Mouse (Mus musculus) stomach, embryonic 14.5 days (tissue): ENCODE measurements around the gene Pds5b. TPM values are rescaled to one million over a fixed set of nuclear protein-coding genes. Genes with fewer than 3 reads are reported as not detected.

Experiments used
- ATAC-seq: fragments of 200-750 bp; cut with Nextera tagmentation; 2 replicates; pipeline ENCODE4 v1.8.0; 2017; ENCODE audit warnings: low read depth, moderate TSS enrichment; ENCODE audit not compliant: insufficient number of reproducible peaks, insufficient read depth, low FRiP score
- H3K27ac ChIP-seq: fragments of 300-500 bp; sonication (generic); 2 replicates; pipeline ENCODE4 v1.5.1; 2014; ENCODE audit warnings: mild to moderate bottlenecking, low read length, moderate library complexity, mixed read lengths
- H3K27me3 ChIP-seq: fragments of 300-500 bp; sonication (generic); 2 replicates; pipeline ENCODE4 v1.6.1; 2014; ENCODE audit warnings: low read length, control low read depth, mixed read lengths; ENCODE audit not compliant: control insufficient read depth, insufficient read depth
- H3K36me3 ChIP-seq: fragments of 300-500 bp; sonication (generic); 2 replicates; pipeline ENCODE4 v1.6.1; 2014; ENCODE audit warnings: mild to moderate bottlenecking, control low read depth, low read length, moderate library complexity, mixed read lengths; ENCODE audit not compliant: control insufficient read depth, insufficient read depth
- H3K4me1 ChIP-seq: fragments of 300-500 bp; sonication (generic); 2 replicates; pipeline ENCODE4 v1.6.1; 2014; ENCODE audit warnings: low read length, control low read depth, mixed read lengths; ENCODE audit not compliant: control insufficient read depth, insufficient read depth
- H3K4me2 ChIP-seq: fragments of 300-500 bp; sonication (generic); replicated peaks from 2 replicates; pipeline ENCODE4 v1.6.1; 2014; ENCODE audit warnings: low read depth, low read length, control low read depth
- H3K4me3 ChIP-seq: fragments of 300-500 bp; sonication (generic); 2 replicates; pipeline ENCODE4 v1.5.1; 2014; ENCODE audit warnings: low read depth, low read length, control low read depth
- H3K9ac ChIP-seq: fragments of 300-500 bp; sonication (generic); replicated peaks from 2 replicates; pipeline ENCODE4 v1.6.1; 2014; ENCODE audit warnings: low read depth, mild to moderate bottlenecking, control low read depth, low read length, moderate library complexity, mixed read lengths
- H3K9me3 ChIP-seq: fragments of 300-500 bp; sonication (generic); 2 replicates; pipeline ENCODE4 v1.6.1; 2016; ENCODE audit warnings: low read depth, low read length, control low read depth; ENCODE audit not compliant: control insufficient read depth
- WGBS: fragments of 180-500 bp; shearing (Covaris S2); extraction: QIAGEN DNeasy Blood & Tissue Kit; methylation state at CpG from one replicate; pipeline ENCODE4 v1.1.7; 2014; 5-methylcytosine and 5-hydroxymethylcytosine counted together
- polyA plus RNA-seq: library from polyadenylated mRNA; unstranded; fragments of >200 nt; fragmentation: Nextera tagmentation; extraction: Ambion mirVana; gene quantifications from 2 replicates; pipeline ENCODE4 v1.2.1, GENCODE M21; 2014

The Pds5b gene
- polyA plus RNA-seq, 1 experiment from 2014 or later = 52.9 TPM

DNA sequence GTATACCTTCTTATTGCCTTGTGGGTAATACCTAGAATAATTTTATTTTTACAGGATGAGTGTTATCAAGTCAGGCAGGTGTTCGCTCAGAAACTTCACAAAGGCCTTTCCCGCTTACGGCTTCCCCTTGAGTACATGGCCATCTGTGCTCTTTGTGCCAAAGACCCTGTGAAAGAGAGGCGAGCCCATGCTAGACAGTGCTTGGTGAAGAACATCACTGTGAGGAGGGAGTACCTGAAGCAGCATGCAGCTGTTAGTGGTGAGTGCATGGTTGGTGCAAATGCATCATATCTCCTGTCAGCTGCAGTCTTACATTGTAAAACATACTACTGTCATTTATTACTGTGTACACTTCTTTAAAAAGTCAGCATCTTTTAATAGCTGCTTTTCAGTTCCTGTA is 114.7 kb downstream of the Pds5b start:
- Histone ChIP-seq H3K9ac (no peak overlapping the region), H3K4me1 (no peaks in the 10 kb centered on the region), H3K9me3 (no peaks in the 10 kb centered on the region), H3K27ac (no peak overlapping the region), H3K4me3 (no peak overlapping the region), H3K4me2 (no peak overlapping the region), H3K27me3 (no peaks in the 10 kb centered on the region), H3K36me3 (peaks cover 33% of the 10 kb centered on the region)
- WGBS = 94% methylated on average over 4 of the region's 4 CpGs
- no peak for ATAC-seq

GRCm38 (mm10) chr5:150789039-150789438 is 115.5 kb downstream of the Pds5b start:
- no peak for ATAC-seq
- WGBS = 100% methylated on average over 2 of the region's 2 CpGs

DNA sequence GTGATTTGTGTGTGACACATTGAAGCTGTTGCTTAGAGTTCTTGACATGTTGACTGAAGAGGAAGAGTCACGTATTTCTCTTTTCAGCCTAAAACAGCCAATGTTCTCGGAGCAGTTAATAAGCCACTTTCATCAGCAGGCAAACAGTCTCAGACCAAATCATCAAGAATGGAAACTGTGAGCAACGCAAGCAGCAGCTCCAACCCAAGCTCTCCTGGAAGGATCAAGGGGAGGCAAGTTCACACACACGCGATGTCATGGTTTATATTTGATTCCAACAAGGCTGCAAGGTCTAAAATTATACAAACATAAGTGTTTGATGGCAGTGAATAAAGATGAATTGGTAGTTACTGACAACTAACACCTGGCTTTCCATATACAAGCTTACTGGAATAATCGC is 120.6 kb downstream of the Pds5b start:
- no peak overlapping the region for H3K4me3 ChIP-seq
- H3K4me2 ChIP-seq = no peak overlapping the region
- H3K27ac ChIP-seq = no peak overlapping the region
- no peak for ATAC-seq
- no peak overlapping the region for H3K9ac ChIP-seq
- H3K9me3 ChIP-seq = no peaks in the 10 kb centered on the region
- peaks cover 47% of the 10 kb centered on the region for H3K36me3 ChIP-seq
- no peaks in the 10 kb centered on the region for H3K27me3 ChIP-seq
- WGBS = 55% methylated on average over 6 of the region's 6 CpGs
- no peaks in the 10 kb centered on the region for H3K4me1 ChIP-seq

More at GRCm38 (mm10) chr5:150789039-150789438, 115.5 kb downstream of the Pds5b start:
- H3K36me3 ChIP-seq = peaks cover 31% of the 10 kb centered on the region
- no peak overlapping the region for H3K27ac ChIP-seq
- no peak overlapping the region for H3K4me2 ChIP-seq
- H3K27me3 ChIP-seq = no peaks in the 10 kb centered on the region
- H3K4me1 ChIP-seq = no peaks in the 10 kb centered on the region
- H3K9ac ChIP-seq = no peak overlapping the region
- no peak overlapping the region for H3K4me3 ChIP-seq
- H3K9me3 ChIP-seq = no peaks in the 10 kb centered on the region

DNA sequence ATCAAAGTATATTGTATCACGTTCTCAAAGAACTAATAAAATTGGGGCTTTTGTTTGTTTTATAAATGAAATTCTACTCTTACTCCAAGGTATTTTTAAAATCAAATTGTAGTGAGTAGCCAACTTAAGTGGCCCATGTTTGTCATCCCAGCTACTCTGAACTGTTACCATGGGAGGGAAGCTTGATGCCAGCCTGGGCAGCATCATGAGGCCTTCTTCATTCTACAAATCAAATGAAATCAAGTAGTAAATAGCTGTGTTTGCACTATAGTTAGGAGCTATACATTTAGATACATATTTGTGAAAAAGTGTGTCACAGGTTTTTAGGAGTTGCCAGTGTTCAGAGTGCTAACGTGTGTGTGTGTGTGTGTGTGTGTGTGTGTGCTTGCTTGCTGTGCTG is 126.5 kb downstream of the Pds5b start:
- no peaks in the 10 kb centered on the region for H3K27me3 ChIP-seq
- no peaks in the 10 kb centered on the region for H3K4me1 ChIP-seq
- H3K4me2 ChIP-seq = no peak overlapping the region
- no peak overlapping the region for H3K4me3 ChIP-seq
- no peaks in the 10 kb centered on the region for H3K9me3 ChIP-seq
- ATAC-seq = no peak
- WGBS = 91% methylated on average over 2 of the region's 2 CpGs
- no peak overlapping the region for H3K27ac ChIP-seq
- H3K36me3 ChIP-seq = peaks cover 42% of the 10 kb centered on the region
- H3K9ac ChIP-seq = no peak overlapping the region

GRCm38 (mm10) chr5:150814111-150814990 is 140.8 kb downstream of the Pds5b start:
- Histone ChIP-seq H3K9me3 (no peaks in the 10 kb centered on the region), H3K4me2 (no peak overlapping the region), H3K36me3 (peaks cover 3% of the 10 kb centered on the region; the same call in 1 of the 2 replicates), H3K9ac (no peak overlapping the region), H3K4me1 (no peaks in the 10 kb centered on the region), H3K27me3 (no peaks in the 10 kb centered on the region), H3K4me3 (no peak overlapping the region), H3K27ac (no peak overlapping the region)
- WGBS = 76% methylated on average over 13 of the region's 13 CpGs
- no peak for ATAC-seq

DNA sequence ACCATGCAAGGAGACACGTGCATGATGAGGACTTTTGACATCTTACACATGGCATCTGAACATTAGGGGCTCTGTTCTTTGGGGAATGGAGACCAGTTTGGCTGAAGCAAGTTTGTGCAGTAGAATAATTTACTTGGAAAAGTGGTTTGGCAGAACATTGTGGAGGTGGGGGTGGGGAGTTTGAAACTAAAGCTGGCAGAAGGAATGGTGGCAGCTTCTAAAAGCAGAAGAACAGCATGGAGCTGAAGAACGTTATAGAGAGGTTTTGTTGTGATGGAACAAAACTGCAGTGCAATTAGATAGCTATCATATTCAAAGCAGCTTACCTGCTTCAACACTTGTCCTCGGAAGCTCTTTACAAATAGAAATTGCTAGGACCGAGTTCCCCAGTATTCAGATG is 141.9 kb downstream of the Pds5b start:
- no peaks in the 10 kb centered on the region for H3K9me3 ChIP-seq
- ATAC-seq = no peak
- no peak overlapping the region for H3K4me3 ChIP-seq
- no peaks in the 10 kb centered on the region for H3K27me3 ChIP-seq
- WGBS = 91% methylated on average over 4 of the region's 4 CpGs
- no peaks in the 10 kb centered on the region for H3K4me1 ChIP-seq
- H3K27ac ChIP-seq = no peak overlapping the region
- H3K4me2 ChIP-seq = no peak overlapping the region
- H3K9ac ChIP-seq = no peak overlapping the region
- no peaks in the 10 kb centered on the region for H3K36me3 ChIP-seq

DNA sequence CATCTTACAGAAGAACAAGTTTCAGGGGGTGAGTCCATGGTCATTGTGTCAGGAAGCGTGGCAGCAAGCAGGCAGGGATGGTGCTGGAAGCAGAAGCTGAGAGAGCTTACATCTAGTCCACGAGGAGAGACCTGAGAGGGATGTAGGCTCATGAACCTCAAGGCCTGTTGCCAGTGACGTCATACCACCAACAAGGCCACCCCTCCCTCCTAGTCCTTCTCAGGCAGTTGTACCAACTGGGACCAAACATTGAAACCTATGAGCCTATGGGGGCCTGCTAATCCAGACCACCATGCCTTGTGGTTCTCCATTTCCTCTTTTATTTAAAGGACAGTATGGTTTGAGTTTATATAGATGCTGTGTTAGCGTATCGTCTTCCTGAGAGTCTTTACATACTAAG is 143.2 kb downstream of the Pds5b start:
- H3K4me3 ChIP-seq = no peak overlapping the region
- H3K36me3 ChIP-seq = no peaks in the 10 kb centered on the region
- ATAC-seq = no peak
- no peaks in the 10 kb centered on the region for H3K4me1 ChIP-seq
- H3K9me3 ChIP-seq = no peaks in the 10 kb centered on the region
- no peak overlapping the region for H3K4me2 ChIP-seq
- no peaks in the 10 kb centered on the region for H3K27me3 ChIP-seq
- H3K9ac ChIP-seq = no peak overlapping the region
- no peak overlapping the region for H3K27ac ChIP-seq
- 89% methylated on average over 5 of the region's 5 CpGs for WGBS

- 55% methylated on average over 2 of the region's 2 CpGs for WGBS
- H3K27ac ChIP-seq = no peak overlapping the region
- no peaks in the 10 kb centered on the region for H3K36me3 ChIP-seq
- no peak overlapping the region for H3K4me2 ChIP-seq
- no peaks in the 10 kb centered on the region for H3K4me1 ChIP-seq
- H3K4me3 ChIP-seq = no peak overlapping the region
- no peaks in the 10 kb centered on the region; the same call in 1 of the 2 replicates for H3K9me3 ChIP-seq
- no peaks in the 10 kb centered on the region for H3K27me3 ChIP-seq
- ATAC-seq = no peak
- H3K9ac ChIP-seq = no peak overlapping the region
Measured at GRCm38 (mm10) chr5:150818041-150818440, 144.5 kb downstream of the Pds5b start.
